ENCODE assay signal across 30 mouse cellular contexts in genomic region chr4:129459726-129460125, GRCm38 (mm10). TPM values are rescaled to one million over a fixed set of nuclear protein-coding genes. Genes with fewer than 3 reads are reported as not detected.
A peak's percentile ranks its signal among the peaks of the same experiment; 100 is the strongest.
DNase-seq lines count a peak whose midpoint lies in the region; TF ChIP-seq lines count a peak whose summit lies in the region.
"Had no signal": no experiment of that assay in that cellular context is flagged by ENCODE, and none has a peak within 500 bp of the region (broad histone marks: within the 10 kb centered on the region; RNA-seq: fewer than 3 reads in every experiment).

No protein-coding gene starts in this region.

- WGBS in kidney, adult 2 months: 38% methylated on average over 3 of the region's 3 CpGs

- no peak for TF ChIP-seq POLR2A in kidney, adult 2 months (IDR thresholded peaks at IDR 0.05; ENCODE audit: low read depth, low read length)

- peaks cover 4% of the 10 kb centered on the region; the same call in 1 of the 2 replicates for H3K4me1 ChIP-seq in kidney, adult 2 months (ENCODE audit: control insufficient read depth, insufficient read depth, low read length)

- peak overlapping the region; percentile 28; the same call in 1 of the 2 replicates for H3K27ac ChIP-seq in kidney, adult 2 months (ENCODE audit: insufficient read depth, low read depth, low read length)
- H3K27ac ChIP-seq: embryonic facial prominence, embryonic 10.5 days; embryonic facial prominence, embryonic 13.5 days; forebrain, embryonic 12.5 days; forebrain, embryonic 15.5 days; heart, embryonic 15.5 days; hindbrain, embryonic 10.5 days; hindbrain, embryonic 13.5 days had no signal

- no peaks in the 10 kb centered on the region for H3K27me3 ChIP-seq in kidney, adult 2 months (replicated peaks; ENCODE audit: control insufficient read depth, insufficient read depth, low read length)
- H3K27me3 ChIP-seq: embryonic facial prominence, embryonic 13.5 days; forebrain, embryonic 12.5 days; forebrain, embryonic 15.5 days; heart, embryonic 12.5 days; heart, embryonic 15.5 days; hindbrain, embryonic 13.5 days had no signal

- intact Hi-C loops in left cerebral cortex, postnatal 14 days (cut with DNase I): loop anchor here (5.0 to 10.0 kb wide), 3 partner anchors 122 to 345 kb away; partner anchors contain the start of genes Rbbp4 and Zbtb8os

- TF ChIP-seq CTCF in kidney, adult 2 months (conservative IDR thresholded peaks at IDR 0.05; ENCODE audit: insufficient read depth, insufficient read length, low read depth, low read length): no peak

- no peak overlapping the region for H3K4me3 ChIP-seq in kidney, adult 2 months (ENCODE audit: insufficient read depth, low read depth, low read length)
- H3K4me3 ChIP-seq: embryonic facial prominence, embryonic 10.5 days; embryonic facial prominence, embryonic 13.5 days; erythroblast, embryonic 14.5 days; forebrain, embryonic 12.5 days; forebrain, embryonic 15.5 days; heart, embryonic 12.5 days; heart, embryonic 15.5 days; hindbrain, embryonic 10.5 days; hindbrain, embryonic 13.5 days had no signal

- DNase-seq in kidney, adult 2 months: peak; percentile 80
- DNase-seq in kidney, adult 18-20 months: no peak
- DNase-seq in kidney, postnatal 36 days: peak; percentile 22 to 31
- no peak for DNase-seq in kidney, postnatal 14 days
- peak; percentile 11 for DNase-seq in A20 (ENCODE audit: low read depth, low spot score)
- DNase-seq in left cerebral cortex, postnatal 14 days (ENCODE audit: low spot score in 2 of 2): no peak
- DNase-seq: adrenal gland, adult 8-10 months; adrenal gland, postnatal 36 days; cerebellum, adult 2 months; cerebellum, adult 9-11 months; cerebellum, postnatal 36 days; embryo, embryonic 11 days; gastrocnemius, postnatal 25 days; heart, adult 18-20 months; heart, postnatal 10 days; heart, postnatal 36 days had no signal

- no peaks in the 10 kb centered on the region for H3K36me3 ChIP-seq in kidney, adult 2 months (ENCODE audit: control insufficient read depth, insufficient read depth, low read length)
- H3K36me3 ChIP-seq: forebrain, embryonic 12.5 days; heart, embryonic 15.5 days had no signal

RNA-seq across cellular contexts. Expression of gene Bsdc1, which starts 1.7 kb away (rescaled TPM):
- 25.3 and 28.7 TPM in 2 replicates for polyA plus RNA-seq in kidney, adult 2 months (2012; rRNA removed)
- 10 to 100 TPM; 48.2 to 52.0 TPM for total RNA-seq in left cerebral cortex, postnatal 14 days (2021)

RNA-seq across cellular contexts. Expression of gene Zbtb8b, which starts 19.1 kb away (rescaled TPM):
- 0.58 and 0.64 TPM in 2 replicates for polyA plus RNA-seq in kidney, adult 2 months (2012; rRNA removed)
- 1 to 10 TPM; 4.4 TPM for total RNA-seq in left cerebral cortex, postnatal 14 days (2021)
- total RNA-seq: gastrocnemius, adult 8-10 months; gastrocnemius, postnatal 25 days; heart, postnatal 36 days had no signal
- polyA plus RNA-seq: activated CD4-positive, CD25-positive, alpha-beta regulatory T cell, adult 4 months; C2C12; CD4-positive, CD25-positive, alpha-beta regulatory T cell, adult 4 months; erythroblast, embryonic 14.5 days had no signal

RNA-seq across cellular contexts. Expression of gene Tssk3, which starts 31.1 kb away (rescaled TPM):
- polyA plus RNA-seq in kidney, adult 2 months (2012; rRNA removed): 0.10 TPM in 1 of 2 replicates, not detected in the other
- total RNA-seq in left cerebral cortex, postnatal 14 days (2021): under 1 TPM; 0.29 to 0.44 TPM
- total RNA-seq: adrenal gland, adult 8-10 months; adrenal gland, postnatal 36 days; ES-E14; gastrocnemius, adult 8-10 months; gastrocnemius, postnatal 25 days; heart, adult 18-20 months; heart, postnatal 10 days; heart, postnatal 36 days had no signal
- polyA plus RNA-seq: activated CD4-positive, CD25-positive, alpha-beta regulatory T cell, adult 4 months; C2C12; CD4-positive, CD25-positive, alpha-beta regulatory T cell, adult 4 months; embryonic facial prominence, embryonic 10.5 days; embryonic facial prominence, embryonic 13.5 days; erythroblast, embryonic 14.5 days; forebrain, embryonic 12.5 days; heart, embryonic 12.5 days; heart, embryonic 15.5 days; hindbrain, embryonic 10.5 days had no signal

RNA-seq across cellular contexts. Expression of gene Fam229a, which starts 31.3 kb away (rescaled TPM):
- 0.94 and 1.1 TPM in 2 replicates for polyA plus RNA-seq in kidney, adult 2 months (2012; rRNA removed)
- under 1 TPM in 1 of 2 experiments, not detected in 1; 0.87 TPM for total RNA-seq in left cerebral cortex, postnatal 14 days (2021)
- total RNA-seq: adrenal gland, postnatal 36 days; ES-E14; gastrocnemius, adult 8-10 months; gastrocnemius, postnatal 25 days; heart, postnatal 10 days; heart, postnatal 36 days had no signal
- polyA plus RNA-seq: activated CD4-positive, CD25-positive, alpha-beta regulatory T cell, adult 4 months; C2C12; CD4-positive, CD25-positive, alpha-beta regulatory T cell, adult 4 months; embryonic facial prominence, embryonic 10.5 days; embryonic facial prominence, embryonic 13.5 days; forebrain, embryonic 12.5 days; forebrain, embryonic 15.5 days; heart, embryonic 15.5 days; hindbrain, embryonic 13.5 days had no signal

RNA-seq across cellular contexts. Expression of gene Marcksl1, which starts 53.7 kb away (rescaled TPM):
- 20.3 and 26.5 TPM in 2 replicates for polyA plus RNA-seq in kidney, adult 2 months (2012; rRNA removed)
- total RNA-seq in left cerebral cortex, postnatal 14 days (2021): 100 to 1,000 TPM; 538 to 599 TPM

Comparison
In these comparisons a context has a peak if more than half of its experiments do, and no peak if none do; other contexts are left out.
1. DNase-seq: peak in kidney, adult 2 months (single experiment), kidney, postnatal 36 days (2 of 2) and A20 (single experiment); none in kidney, adult 18-20 months (single experiment), kidney, postnatal 14 days (single experiment) and left cerebral cortex, postnatal 14 days (0 of 2).